Comparison of ENCODE assay signal across 28 mouse cellular contexts in genomic region chr7:83985751-83986150, GRCm38 (mm10).
"Had no signal": no experiment of that assay in that cellular context is flagged by ENCODE, and none has a peak within 500 bp of the region (broad histone marks: within the 10 kb centered on the region; RNA-seq: fewer than 3 reads in every experiment).

No protein-coding gene starts in this region.

- H3K27me3 ChIP-seq: embryonic facial prominence, embryonic 12.5 days; embryonic facial prominence, embryonic 13.5 days; embryonic facial prominence, embryonic 15.5 days; forebrain, embryonic 12.5 days; forebrain, embryonic 13.5 days; forebrain, embryonic 15.5 days had no signal

- H3K9ac ChIP-seq: embryonic facial prominence, embryonic 12.5 days; embryonic facial prominence, embryonic 13.5 days; embryonic facial prominence, embryonic 15.5 days; forebrain, embryonic 12.5 days; forebrain, embryonic 13.5 days; forebrain, embryonic 15.5 days; forebrain, postnatal 0 days had no signal

- DNase-seq: cerebellum, adult 2 months; cerebellum, adult 8-10 months; cerebellum, adult 9-10 months; cerebellum, adult 9-11 months; cerebellum, postnatal 10 days; cerebellum, postnatal 14 days; cerebellum, postnatal 25 days; cerebellum, postnatal 36 days; embryo, embryonic 11 days; forebrain, postnatal 0 days; gastrocnemius, adult 2 months; gastrocnemius, postnatal 10 days; gastrocnemius, postnatal 14 days; gastrocnemius, postnatal 25 days; gastrocnemius, postnatal 36 days; heart, adult 11 months; heart, adult 18-20 months; heart, adult 2 months had no signal

- ATAC-seq: forebrain, embryonic 13.5 days; forebrain, embryonic 15.5 days; forebrain, embryonic 16.5 days; forebrain, postnatal 0 days had no signal

- H3K27ac ChIP-seq: embryonic facial prominence, embryonic 10.5 days; embryonic facial prominence, embryonic 12.5 days; embryonic facial prominence, embryonic 13.5 days; embryonic facial prominence, embryonic 15.5 days; forebrain, embryonic 10.5 days; forebrain, embryonic 12.5 days; forebrain, embryonic 13.5 days; forebrain, embryonic 15.5 days; gastrocnemius, adult 2 months; heart, adult 2 months had no signal

- H3K4me1 ChIP-seq: embryonic facial prominence, embryonic 10.5 days; embryonic facial prominence, embryonic 12.5 days; embryonic facial prominence, embryonic 13.5 days; embryonic facial prominence, embryonic 15.5 days; forebrain, embryonic 10.5 days; forebrain, embryonic 12.5 days; forebrain, embryonic 13.5 days; forebrain, embryonic 15.5 days had no signal

- H3K4me3 ChIP-seq: embryonic facial prominence, embryonic 10.5 days; embryonic facial prominence, embryonic 12.5 days; embryonic facial prominence, embryonic 13.5 days; embryonic facial prominence, embryonic 15.5 days; erythroblast, embryonic 14.5 days; forebrain, embryonic 10.5 days; forebrain, embryonic 12.5 days; forebrain, embryonic 13.5 days; forebrain, embryonic 15.5 days; gastrocnemius, adult 2 months; heart, adult 2 months had no signal

- H3K4me2 ChIP-seq: embryonic facial prominence, embryonic 12.5 days; embryonic facial prominence, embryonic 13.5 days; embryonic facial prominence, embryonic 15.5 days; forebrain, embryonic 12.5 days; forebrain, embryonic 13.5 days; forebrain, embryonic 15.5 days had no signal

- H3K9me3 ChIP-seq: embryonic facial prominence, embryonic 10.5 days; embryonic facial prominence, embryonic 12.5 days; embryonic facial prominence, embryonic 13.5 days; embryonic facial prominence, embryonic 15.5 days; forebrain, embryonic 10.5 days; forebrain, embryonic 12.5 days; forebrain, embryonic 13.5 days; forebrain, embryonic 15.5 days had no signal

- H3K36me3 ChIP-seq: embryonic facial prominence, embryonic 10.5 days; embryonic facial prominence, embryonic 12.5 days; embryonic facial prominence, embryonic 13.5 days; embryonic facial prominence, embryonic 15.5 days; forebrain, embryonic 10.5 days; forebrain, embryonic 12.5 days; forebrain, embryonic 15.5 days had no signal
